16 mouse cellular contexts compared by ENCODE assay signal in the genomic region with DNA sequence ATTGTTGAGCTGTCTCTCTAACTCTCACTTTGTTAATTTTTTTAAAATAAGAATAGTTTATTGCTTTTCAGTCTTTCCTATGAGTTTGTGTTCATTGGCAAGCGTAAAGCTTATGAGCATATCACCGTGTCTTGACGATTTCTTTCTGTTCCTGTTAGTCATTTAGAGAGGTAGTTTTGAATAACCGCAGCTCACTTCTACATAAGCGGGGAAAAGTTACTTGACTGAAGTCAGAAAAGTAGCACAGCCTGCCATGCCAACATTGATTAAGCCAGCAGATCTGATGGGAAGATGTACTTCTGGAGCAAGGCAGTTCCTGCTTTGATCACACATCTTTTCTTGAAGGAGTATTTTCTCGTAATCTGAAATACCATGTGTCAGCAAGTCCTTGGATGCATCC.
"Had no signal": no experiment of that assay in that cellular context is flagged by ENCODE, and none has a peak within 500 bp of the region (broad histone marks: within the 10 kb centered on the region; RNA-seq: fewer than 3 reads in every experiment).

No protein-coding gene starts in this region.

- H3K4me2 ChIP-seq: lung, embryonic 14.5 days; midbrain, embryonic 12.5 days; neural tube, embryonic 12.5 days; stomach, embryonic 15.5 days had no signal

- ATAC-seq: midbrain, embryonic 16.5 days had no signal

- H3K9me3 ChIP-seq: midbrain, embryonic 10.5 days; midbrain, embryonic 12.5 days; neural tube, embryonic 12.5 days; stomach, embryonic 15.5 days had no signal

- H3K4me3 ChIP-seq: midbrain, embryonic 10.5 days; midbrain, embryonic 12.5 days; myocyte; neural tube, embryonic 12.5 days; stomach, embryonic 15.5 days had no signal

- H3K4me1 ChIP-seq: midbrain, embryonic 10.5 days; midbrain, embryonic 12.5 days; neural tube, embryonic 12.5 days; stomach, embryonic 15.5 days had no signal

- H3K27me3 ChIP-seq: midbrain, embryonic 12.5 days; neural tube, embryonic 12.5 days; stomach, embryonic 15.5 days had no signal

- H3K9ac ChIP-seq: lung, embryonic 14.5 days; midbrain, embryonic 12.5 days; neural tube, embryonic 12.5 days; stomach, embryonic 15.5 days had no signal

- H3K36me3 ChIP-seq: midbrain, embryonic 10.5 days; midbrain, embryonic 12.5 days; neural tube, embryonic 12.5 days; stomach, embryonic 15.5 days had no signal

- DNase-seq: lung, adult 18-20 months; lung, embryonic 14.5 days; lung, postnatal 10 days; lung, postnatal 4 days; midbrain, embryonic 14.5 days; right cerebral cortex, postnatal 14 days; thymus, adult 2 months; thymus, postnatal 25 days; thymus, postnatal 4 days had no signal

- H3K27ac ChIP-seq: midbrain, embryonic 10.5 days; midbrain, embryonic 12.5 days; neural tube, embryonic 12.5 days; stomach, embryonic 15.5 days; stomach, postnatal 0 days had no signal
